Mouse (Mus musculus): Measurements from ENCODE around the gene Fhad1. TPM values are rescaled to one million over a fixed set of nuclear protein-coding genes. Genes with fewer than 3 reads are reported as not detected.
A peak's percentile ranks its signal among the peaks of the same experiment; 100 is the strongest.

The Fhad1 gene
- total RNA-seq, 2 experiments from 2014 or later: 0.20 to 1.2 TPM

GRCm38 (mm10) chr4:141867498-141867897, 147.4 kb downstream of the Fhad1 start:
- ATAC-seq (replicated peaks; ENCODE audit: poor library complexity): no peak

DNA sequence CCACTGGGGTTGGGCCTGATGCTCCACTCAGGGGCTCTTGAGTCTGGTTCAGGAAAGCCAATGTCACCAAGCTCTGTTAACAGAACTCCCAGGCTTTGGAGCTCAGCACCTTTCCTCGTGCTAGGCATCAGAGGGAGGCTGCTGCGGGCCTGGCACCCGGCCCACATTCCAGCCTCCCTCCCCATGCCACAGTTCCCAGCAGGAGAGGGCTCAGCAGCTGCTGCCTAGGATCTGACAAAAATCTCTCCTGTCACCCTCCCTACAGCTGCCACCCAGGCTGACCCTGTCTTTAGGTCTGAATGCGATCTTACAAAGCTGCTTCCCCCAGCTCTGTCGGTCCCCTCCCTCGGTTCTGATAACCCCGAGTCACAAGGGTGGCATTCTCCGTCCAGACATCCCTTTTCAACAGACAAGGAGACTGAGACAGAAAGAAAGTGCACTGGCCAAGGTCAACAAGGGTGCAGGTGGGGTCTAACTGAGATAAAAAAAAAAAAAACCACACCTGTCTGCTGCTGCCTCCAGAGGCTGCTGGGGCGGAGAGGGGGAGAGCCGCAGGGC, 147.9 kb downstream of the Fhad1 start:
- no peak for ATAC-seq (replicated peaks; ENCODE audit: poor library complexity)

DNA sequence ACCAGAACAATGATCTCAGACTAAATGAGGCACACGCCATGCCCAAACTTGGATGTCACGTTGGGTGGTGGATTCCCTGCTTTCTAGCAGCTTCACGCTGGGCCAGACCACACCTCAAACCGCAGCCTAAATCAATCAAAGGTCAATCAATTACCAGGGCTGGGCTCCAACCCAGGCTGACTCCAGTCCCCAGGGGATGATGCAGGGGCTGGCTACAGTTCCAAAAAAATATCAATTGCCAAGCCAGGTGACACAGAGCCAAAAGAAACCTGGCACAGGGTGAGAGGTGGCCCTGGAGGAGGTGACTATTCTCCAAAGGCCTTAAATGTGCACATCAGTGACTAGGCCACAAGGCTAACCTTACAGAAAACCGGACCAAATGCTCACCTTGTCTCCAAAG, 149.3 kb downstream of the Fhad1 start:
- ATAC-seq (replicated peaks; ENCODE audit: poor library complexity): no peak

- no peak for ATAC-seq (replicated peaks; ENCODE audit: poor library complexity)
Measured at GRCm38 (mm10) chr4:141865006-141865405, 149.9 kb downstream of the Fhad1 start.

DNA sequence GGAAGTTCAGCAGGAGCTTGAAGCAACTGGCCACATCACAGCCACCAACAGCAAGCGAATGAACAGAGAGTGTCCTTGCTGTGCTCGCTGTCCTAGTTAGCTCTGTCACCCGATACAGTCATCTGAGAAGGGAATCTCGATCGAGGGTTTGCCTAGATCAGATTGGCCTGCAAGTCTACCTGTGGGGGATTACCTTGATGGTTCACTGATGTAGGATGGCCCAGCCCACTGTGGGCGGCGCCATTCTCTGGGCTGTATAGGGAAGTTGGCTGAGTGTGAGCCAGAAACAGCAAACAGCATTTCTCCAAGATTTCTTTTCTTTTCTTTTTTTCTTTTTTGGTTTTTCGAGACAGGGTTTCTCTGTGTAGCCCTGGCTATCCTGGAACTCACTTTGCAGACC, 150.4 kb downstream of the Fhad1 start:
- ATAC-seq (replicated peaks; ENCODE audit: poor library complexity): no peak

- no peak for ATAC-seq (replicated peaks; ENCODE audit: poor library complexity)
Measured at GRCm38 (mm10) chr4:141863726-141864280, 151.1 kb downstream of the Fhad1 start.

- ATAC-seq (replicated peaks; ENCODE audit: poor library complexity): no peak
Measured at GRCm38 (mm10) chr4:141862867-141863266, 152.0 kb downstream of the Fhad1 start.

DNA sequence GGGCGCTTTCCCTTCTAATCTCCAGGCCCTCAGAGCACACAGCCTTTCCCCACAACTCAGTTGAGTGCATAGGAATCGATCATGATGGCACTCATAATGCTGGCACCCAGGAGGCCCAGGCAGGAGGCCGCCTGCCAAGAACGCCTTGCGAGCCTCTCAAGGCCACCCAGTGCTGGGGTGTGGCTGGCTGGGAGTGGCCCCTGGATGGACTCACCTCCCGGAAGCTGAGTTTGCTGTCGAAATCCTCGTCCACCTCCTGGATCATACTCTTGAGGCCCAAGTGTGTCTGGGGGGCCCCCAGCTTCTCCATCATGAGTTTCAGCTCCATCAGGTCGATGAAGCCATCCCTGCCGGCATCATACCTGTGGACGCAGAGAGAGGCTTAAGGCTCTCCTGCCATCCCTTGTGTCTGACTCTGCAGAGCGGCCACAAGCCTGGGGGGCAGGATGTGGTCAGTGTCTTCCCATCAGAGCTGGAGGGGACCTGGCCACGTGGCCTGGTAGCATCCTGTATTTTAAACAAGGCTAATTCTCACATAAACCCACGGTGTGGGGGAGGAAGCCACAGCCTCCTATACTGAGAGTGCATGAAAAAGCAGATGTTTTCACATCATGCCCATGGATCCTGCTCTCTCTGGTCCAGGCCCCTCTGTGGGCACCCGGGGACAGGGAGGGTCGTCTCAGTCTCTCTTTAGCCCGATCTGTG, 153.1 kb downstream of the Fhad1 start:
- 0 out of 2 replicates have a peak, but pooled peaks have one; percentile 7 for ATAC-seq (replicated peaks; ENCODE audit: poor library complexity)

- ATAC-seq (replicated peaks; ENCODE audit: poor library complexity): no peak
Measured at GRCm38 (mm10) chr4:141860246-141860841, 154.5 kb downstream of the Fhad1 start.

- ATAC-seq (replicated peaks; ENCODE audit: poor library complexity): no peak
Measured at GRCm38 (mm10) chr4:141859351-141859750, 155.5 kb downstream of the Fhad1 start.

DNA sequence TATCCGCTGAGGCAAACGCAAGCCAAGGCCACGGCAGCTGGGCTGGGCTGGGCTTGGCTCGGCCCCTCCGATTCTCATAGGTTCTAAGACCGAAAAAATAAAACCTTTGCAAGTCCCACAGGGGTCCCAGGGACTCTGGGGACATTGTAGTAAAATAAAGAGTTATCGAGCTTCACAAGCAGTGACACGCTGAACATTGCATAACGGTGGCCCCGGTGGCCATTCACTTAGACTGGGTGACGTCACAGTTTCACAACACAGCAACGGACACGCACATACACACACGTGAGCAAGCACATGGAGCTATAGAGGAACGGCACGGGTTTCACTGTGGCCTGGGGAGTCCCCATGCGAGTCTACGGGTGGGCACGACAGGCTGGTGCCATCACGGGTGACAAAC, 156.4 kb downstream of the Fhad1 start:
- ATAC-seq (replicated peaks; ENCODE audit: poor library complexity): 0 out of 2 replicates have a peak, but pooled peaks have one; percentile 25

DNA sequence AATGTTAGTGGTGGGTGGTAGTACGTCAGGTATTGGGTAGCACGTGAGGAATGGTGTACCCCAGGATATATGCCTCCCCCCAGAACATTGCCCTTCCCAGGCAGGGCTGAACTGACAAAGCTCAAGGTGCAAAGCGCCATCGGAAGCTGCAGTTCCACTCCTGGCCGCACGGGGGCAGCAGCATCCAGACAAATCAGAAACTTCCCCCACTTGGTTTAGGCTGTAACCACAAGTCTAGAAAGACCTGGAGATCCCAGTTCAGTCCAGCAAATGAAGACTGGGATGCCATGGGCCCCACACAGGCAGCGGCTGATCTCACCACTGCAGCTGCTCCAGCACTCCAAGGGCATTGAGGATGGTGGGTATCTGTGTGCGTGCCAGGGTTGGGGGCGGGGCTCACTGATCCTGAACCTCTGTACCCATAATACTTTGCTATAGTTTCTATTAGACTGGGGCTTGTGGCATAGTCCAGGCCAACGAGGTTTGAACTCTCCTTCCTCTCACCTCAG, 157.4 kb downstream of the Fhad1 start:
- peak; percentile 84 for ATAC-seq (replicated peaks; ENCODE audit: poor library complexity)

DNA sequence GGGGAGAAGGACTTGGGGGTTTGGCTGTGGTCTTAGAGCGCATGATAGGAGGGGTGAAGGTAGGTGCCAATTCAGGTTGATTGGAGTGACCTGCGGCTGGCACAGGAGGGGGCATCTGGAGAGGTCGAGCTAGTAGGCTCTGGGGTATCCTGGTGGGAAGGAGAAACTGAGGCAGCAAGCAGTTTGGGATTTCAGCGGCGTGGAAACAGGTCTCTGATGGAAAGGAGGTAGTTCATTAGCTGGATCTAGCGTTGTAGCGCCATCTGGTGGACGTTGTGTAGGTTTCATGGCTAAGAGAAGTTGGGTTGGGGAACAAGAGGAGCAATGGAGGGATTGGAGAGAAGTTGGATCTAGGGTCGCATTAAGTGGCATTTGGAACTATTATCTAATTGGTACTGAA, 161.4 kb downstream of the Fhad1 start:
- ATAC-seq (replicated peaks; ENCODE audit: poor library complexity): peak; percentile 53; the same call in 1 of the 2 replicates

GRCm38 (mm10) chr4:141845999-141846398, 168.9 kb downstream of the Fhad1 start, which contains the start of gene Ctrc:
Gene Ctrc, minus strand, starts transcription at chr4:141846359.
- ATAC-seq (replicated peaks; ENCODE audit: poor library complexity): no peak

Other genes with a start within 250 kb of the Fhad1 start
- gene Dnajc16, start 224.2 kb downstream of the Fhad1 start, total RNA-seq (2015): 4.8 and 6.5 TPM in 2 replicates
- gene Dnajc16, start 224.2 kb downstream of the Fhad1 start, total RNA-seq (2017): 5.9 and 6.4 TPM in 2 replicates
- gene Casp9, start 221.5 kb downstream of the Fhad1 start, total RNA-seq (2015): 5.8 and 6.4 TPM in 2 replicates
- 8.1 and 9.3 TPM in 2 replicates for gene Casp9, start 221.5 kb downstream of the Fhad1 start, total RNA-seq (2017)
- not detected in 2 replicates for gene Cela2a, start 188.9 kb downstream of the Fhad1 start, total RNA-seq (2015)
- gene Cela2a, start 188.9 kb downstream of the Fhad1 start, total RNA-seq (2017): not detected in 2 replicates
- not detected in 2 replicates for gene Ctrc, start 168.7 kb downstream of the Fhad1 start, total RNA-seq (2015)
- not detected in 2 replicates for gene Ctrc, start 168.7 kb downstream of the Fhad1 start, total RNA-seq (2017)
- 42.2 and 49.9 TPM in 2 replicates for gene Efhd2, start 140.2 kb downstream of the Fhad1 start, total RNA-seq (2015)
- 53.6 and 58.1 TPM in 2 replicates for gene Efhd2, start 140.2 kb downstream of the Fhad1 start, total RNA-seq (2017)
- 0.47 TPM in 1 of 2 replicates, not detected in the other for gene Tmem51, start 69.2 kb upstream of the Fhad1 start, total RNA-seq (2015)
- 0.41 and 0.87 TPM in 2 replicates for gene Tmem51, start 69.2 kb upstream of the Fhad1 start, total RNA-seq (2017)
- gene Kazn, start 224.3 kb upstream of the Fhad1 start, total RNA-seq (2015): 0.68 and 0.96 TPM in 2 replicates
- 1.2 and 1.6 TPM in 2 replicates for gene Kazn, start 224.3 kb upstream of the Fhad1 start, total RNA-seq (2017)

Measured in megakaryocyte progenitor cell, adult 5-6 weeks (primary cell).